Mouse (Mus musculus) kidney, adult 2 months (tissue): ENCODE measurements around the gene E2f3. TPM values are rescaled to one million over a fixed set of nuclear protein-coding genes. Genes with fewer than 3 reads are reported as not detected.
A peak's percentile ranks its signal among the peaks of the same experiment; 100 is the strongest.

Experiments used
- DNase-seq: peaks from one replicate; pipeline ENCODE4 v3.0.0; 2021
- H3K27ac ChIP-seq: fragments of 200-500 bp; 2 replicates; pipeline ENCODE4 v1.5.1; 2012; ENCODE audit warnings: low read depth, low read length, control low read depth, inconsistent platforms; ENCODE audit not compliant: insufficient read depth
- H3K27me3 ChIP-seq: fragments of 200-500 bp; replicated peaks from 2 replicates; pipeline ENCODE4 v1.6.1; 2012; ENCODE audit warnings: mild to moderate bottlenecking, moderate library complexity, low read length, inconsistent platforms; ENCODE audit not compliant: control insufficient read depth, insufficient read depth
- H3K36me3 ChIP-seq: fragments of 200-500 bp; 2 replicates; pipeline ENCODE4 v1.6.1; 2012; ENCODE audit warnings: mild to moderate bottlenecking, moderate library complexity, low read length, inconsistent platforms; ENCODE audit not compliant: control insufficient read depth, insufficient read depth
- H3K4me1 ChIP-seq: fragments of 200-500 bp; 2 replicates; pipeline ENCODE4 v1.6.1; 2011; ENCODE audit warnings: low read length; ENCODE audit not compliant: control insufficient read depth, insufficient read depth
- H3K4me3 ChIP-seq: fragments of 200-500 bp; 2 replicates; pipeline ENCODE4 v1.5.1; 2011; ENCODE audit warnings: mild to moderate bottlenecking, low read depth, low read length, control low read depth; ENCODE audit not compliant: insufficient read depth
- CTCF ChIP-seq: fragments of 200-500 bp; conservative IDR thresholded peaks from 2 replicates; pipeline ENCODE4 v1.5.1; 2011; ENCODE audit warnings: low read depth, mild to moderate bottlenecking, control low read depth, low read length, moderate library complexity, mixed read lengths; ENCODE audit not compliant: insufficient read depth, insufficient read length
- POLR2A ChIP-seq: fragments of 200-500 bp; IDR thresholded peaks from one replicate; pipeline ENCODE4 v1.6.1; 2011; ENCODE audit warnings: low read depth, low read length, control low read depth
- WGBS: fragments of 180-500 bp; shearing (Covaris S2); methylation state at CpG from one replicate; pipeline ENCODE4 v1.1.7; 2018; 5-methylcytosine and 5-hydroxymethylcytosine counted together
- polyA plus RNA-seq: library from polyadenylated mRNA; depleted of rRNA; stranded (reverse); fragments of >200 nt; gene quantifications from 2 replicates; pipeline ENCODE4 v1.2.3, GENCODE M21; 2012

Gene E2f3
- polyA plus RNA-seq, 1 experiment, result 2.2 TPM

DNA sequence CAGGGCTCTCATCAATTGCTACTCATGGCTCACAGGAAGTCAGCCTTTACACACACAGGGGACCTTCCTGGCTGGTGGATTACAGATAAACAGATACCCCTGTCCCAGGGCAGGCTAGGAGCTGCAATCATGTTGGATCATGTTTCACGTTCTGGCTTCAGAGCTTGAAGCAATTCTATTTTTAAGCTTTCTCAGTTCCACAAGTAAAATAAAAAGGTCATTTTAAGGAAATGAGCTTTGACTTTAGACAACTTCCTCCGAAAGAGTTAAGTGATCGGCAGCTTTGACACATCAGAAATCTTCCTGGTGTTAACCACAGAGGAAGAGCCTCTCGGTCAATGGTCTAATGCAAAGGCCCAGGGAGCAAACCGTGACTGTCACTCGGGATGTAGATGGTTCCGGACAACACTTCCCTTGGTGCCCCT, 6.7 kb downstream of the E2f3 start:
- WGBS, result 58% methylated on average over 7 of the region's 7 CpGs
- Histone ChIP-seq H3K27me3 (no peaks in the 10 kb centered on the region), H3K4me1 (no peaks in the 10 kb centered on the region), H3K4me3 (no peak overlapping the region), H3K27ac (no peak overlapping the region), H3K36me3 (no peaks in the 10 kb centered on the region)
- TF ChIP-seq CTCF (no peak), POLR2A (no peak)
- DNase-seq, result no peak

DNA sequence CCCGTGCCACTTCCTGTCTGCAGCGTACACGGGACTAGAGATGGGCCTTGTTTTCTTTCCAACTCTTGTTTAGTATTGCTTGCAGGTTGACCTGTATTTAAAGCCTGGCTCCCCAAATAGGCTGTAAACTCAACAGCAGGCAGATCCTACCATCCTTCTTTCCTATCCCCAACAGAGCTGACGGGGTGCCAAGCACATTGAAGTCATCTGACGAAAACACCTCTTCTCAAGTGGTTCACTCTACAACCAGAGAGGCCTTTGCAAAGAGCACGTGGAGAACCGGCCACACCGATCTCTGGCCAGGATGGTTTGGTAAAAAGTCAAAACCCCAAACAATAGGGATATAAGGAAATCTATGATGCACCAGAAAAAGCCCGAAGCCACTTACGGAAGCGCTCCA, 8.5 kb downstream of the E2f3 start:
- Histone ChIP-seq H3K27ac (no peak overlapping the region), H3K27me3 (no peaks in the 10 kb centered on the region), H3K4me3 (no peak overlapping the region), H3K36me3 (no peaks in the 10 kb centered on the region), H3K4me1 (no peaks in the 10 kb centered on the region)
- DNase-seq, result no peak
- TF ChIP-seq POLR2A (no peak), CTCF (no peak)
- WGBS, result 90% methylated on average over 11 of the region's 11 CpGs

DNA sequence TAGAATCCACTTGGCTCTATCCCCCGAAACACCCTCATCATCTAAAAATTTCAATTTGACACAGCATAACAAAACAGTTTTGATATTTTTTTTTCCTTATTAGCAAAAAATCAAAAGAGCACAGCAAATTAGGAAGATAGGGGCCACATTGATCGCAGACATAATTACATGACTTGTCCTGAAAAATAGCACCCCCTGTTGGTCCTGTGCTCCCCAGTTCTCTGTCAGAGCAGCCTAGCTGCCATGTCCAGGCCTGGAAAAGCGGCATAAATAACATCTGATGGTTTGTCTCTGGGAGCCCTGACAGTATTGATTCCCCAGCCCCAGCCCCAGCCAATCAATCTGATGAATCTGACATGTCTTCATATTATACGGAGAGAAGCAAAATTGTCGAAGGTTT, 11.8 kb downstream of the E2f3 start:
- Histone ChIP-seq H3K27ac (no peak overlapping the region), H3K36me3 (no peaks in the 10 kb centered on the region), H3K4me1 (no peaks in the 10 kb centered on the region), H3K4me3 (no peak overlapping the region), H3K27me3 (no peaks in the 10 kb centered on the region)
- TF ChIP-seq CTCF (peak; percentile 55), POLR2A (no peak)
- DNase-seq, result peak; percentile 18
- 90% methylated on average over 5 of the region's 5 CpGs for WGBS

DNA sequence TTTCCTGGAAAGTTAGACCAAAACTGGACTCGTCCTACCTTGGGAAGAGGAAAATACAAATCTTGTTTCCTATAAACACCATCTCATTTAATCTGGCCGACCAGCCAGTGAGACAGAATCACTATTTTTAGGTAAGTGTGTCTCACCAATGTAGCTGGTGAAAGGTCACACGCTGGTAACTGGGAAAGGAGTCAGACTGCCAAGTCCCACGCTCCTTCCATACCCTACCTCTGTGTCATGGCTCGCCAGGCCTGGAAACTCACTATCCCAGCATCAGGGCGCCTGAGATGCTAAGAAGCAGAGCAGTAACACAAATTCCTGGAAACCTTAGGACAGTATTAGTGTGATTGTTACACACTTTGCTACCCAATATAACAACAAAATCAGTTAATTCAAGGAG, 12.3 kb downstream of the E2f3 start:
- WGBS, result 84% methylated on average over 6 of the region's 6 CpGs
- Histone ChIP-seq H3K27ac (no peak overlapping the region), H3K4me1 (no peaks in the 10 kb centered on the region), H3K36me3 (no peaks in the 10 kb centered on the region), H3K27me3 (no peaks in the 10 kb centered on the region), H3K4me3 (no peak overlapping the region)
- no peak for TF ChIP-seq POLR2A
- no peak for TF ChIP-seq CTCF
- DNase-seq, result no peak

DNA sequence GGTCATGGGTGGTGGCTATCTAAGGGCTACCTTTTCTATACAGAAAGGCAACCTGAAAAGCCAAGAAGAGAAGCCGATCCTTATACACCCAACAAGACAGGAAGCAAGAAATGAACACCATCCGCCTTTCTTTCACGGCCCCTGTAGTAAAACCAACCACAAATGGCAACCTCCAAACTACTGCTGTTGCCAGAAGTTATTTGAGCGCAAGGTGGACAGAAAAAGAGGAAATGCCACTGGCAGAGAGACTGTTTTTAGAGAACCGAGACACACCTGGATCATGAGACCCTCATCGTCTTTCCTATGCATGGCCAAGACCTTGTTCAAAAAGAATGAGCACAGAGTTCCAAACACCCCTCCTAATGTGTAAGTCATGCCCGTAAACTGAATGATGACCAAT, 15.5 kb downstream of the E2f3 start:
- Histone ChIP-seq H3K27me3 (no peaks in the 10 kb centered on the region), H3K36me3 (no peaks in the 10 kb centered on the region), H3K4me1 (no peaks in the 10 kb centered on the region), H3K27ac (no peak overlapping the region), H3K4me3 (no peak overlapping the region)
- no peak for DNase-seq
- 94% methylated on average over 7 of the region's 7 CpGs for WGBS
- TF ChIP-seq POLR2A (no peak), CTCF (no peak)

DNA sequence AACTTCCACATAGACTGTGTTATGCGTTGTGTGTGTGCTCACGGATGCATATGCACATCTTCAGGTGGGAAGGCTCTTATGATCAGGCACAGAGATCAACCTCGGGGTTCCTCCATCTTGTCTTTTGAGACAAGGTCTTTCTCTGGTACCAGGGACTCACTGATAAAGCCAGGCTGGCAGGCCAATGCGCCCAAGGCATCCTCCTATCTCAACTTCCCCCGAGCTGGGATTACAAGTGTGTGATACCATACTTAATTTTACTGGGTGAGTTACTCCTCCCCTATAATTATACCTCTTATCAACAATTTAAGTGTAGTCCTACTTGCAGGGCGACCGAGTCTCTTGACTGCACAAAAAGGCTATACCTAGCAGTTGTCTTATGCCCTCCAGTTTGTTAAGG, 17.2 kb downstream of the E2f3 start:
- H3K27me3 ChIP-seq, result no peaks in the 10 kb centered on the region
- DNase-seq, result no peak
- no peaks in the 10 kb centered on the region for H3K36me3 ChIP-seq
- WGBS, result 94% methylated on average over 7 of the region's 7 CpGs
- TF ChIP-seq CTCF (no peak), POLR2A (no peak)
- no peak overlapping the region for H3K27ac ChIP-seq
- H3K4me1 ChIP-seq, result no peaks in the 10 kb centered on the region
- no peak overlapping the region for H3K4me3 ChIP-seq

DNA sequence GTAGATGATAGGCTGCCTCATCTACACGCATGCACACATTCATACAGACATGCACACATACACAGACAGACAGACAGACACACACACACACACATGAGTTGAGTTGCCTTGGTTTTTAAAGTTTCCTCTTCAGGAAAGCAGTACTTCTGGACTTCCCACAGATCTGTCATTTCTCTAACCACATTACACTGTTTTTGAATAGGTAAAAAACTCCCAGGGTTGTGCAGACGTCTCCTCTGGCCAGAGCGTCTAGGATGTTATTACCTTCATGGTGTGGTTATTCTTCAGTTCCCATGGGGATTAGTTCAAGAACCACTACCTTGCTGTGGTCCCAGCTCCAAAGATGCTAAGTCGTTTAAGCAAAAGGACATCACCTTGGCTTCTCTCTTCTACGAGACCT, 18.5 kb downstream of the E2f3 start:
- 81% methylated on average over 5 of the region's 5 CpGs for WGBS
- no peak for DNase-seq
- TF ChIP-seq POLR2A (no peak), CTCF (no peak)
- Histone ChIP-seq H3K4me3 (no peak overlapping the region), H3K4me1 (no peaks in the 10 kb centered on the region), H3K36me3 (no peaks in the 10 kb centered on the region), H3K27ac (no peak overlapping the region), H3K27me3 (no peaks in the 10 kb centered on the region)

DNA sequence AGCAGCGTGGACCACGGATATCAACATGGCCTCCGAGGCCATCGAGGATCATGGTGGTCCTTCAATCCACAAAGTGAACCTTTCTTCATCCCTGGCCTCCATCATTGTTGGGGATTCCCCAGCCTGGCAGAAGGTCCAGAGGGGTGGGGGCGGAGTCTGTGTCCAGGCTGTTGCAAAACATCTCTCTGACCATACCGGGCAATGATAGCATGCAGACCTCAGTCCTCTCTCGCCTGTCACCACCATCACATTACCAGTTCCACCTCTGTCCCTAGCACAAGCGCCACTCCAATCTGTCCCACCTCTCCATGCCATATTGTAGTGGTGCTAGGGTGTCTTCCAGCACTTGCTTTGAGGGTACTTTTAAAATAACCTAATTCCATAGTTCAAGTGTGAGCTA, 18.9 kb downstream of the E2f3 start:
- WGBS, result 98% methylated on average over 8 of the region's 8 CpGs
- no peak for DNase-seq
- no peak overlapping the region for H3K4me3 ChIP-seq
- no peaks in the 10 kb centered on the region for H3K27me3 ChIP-seq
- H3K27ac ChIP-seq, result no peak overlapping the region
- no peaks in the 10 kb centered on the region for H3K36me3 ChIP-seq
- TF ChIP-seq POLR2A, result no peak
- TF ChIP-seq CTCF, result no peak
- no peaks in the 10 kb centered on the region for H3K4me1 ChIP-seq
